Mouse (Mus musculus): ENCODE measurements at regions not wholly inside any gene's neighbourhood (a gene's known extent, or its start where the extent isn't known, plus 50 kb on each side); places are given as distances from the start of the nearest gene placed in this dataset.
A peak's percentile ranks its signal among the peaks of the same experiment; 100 is the strongest.

DNA sequence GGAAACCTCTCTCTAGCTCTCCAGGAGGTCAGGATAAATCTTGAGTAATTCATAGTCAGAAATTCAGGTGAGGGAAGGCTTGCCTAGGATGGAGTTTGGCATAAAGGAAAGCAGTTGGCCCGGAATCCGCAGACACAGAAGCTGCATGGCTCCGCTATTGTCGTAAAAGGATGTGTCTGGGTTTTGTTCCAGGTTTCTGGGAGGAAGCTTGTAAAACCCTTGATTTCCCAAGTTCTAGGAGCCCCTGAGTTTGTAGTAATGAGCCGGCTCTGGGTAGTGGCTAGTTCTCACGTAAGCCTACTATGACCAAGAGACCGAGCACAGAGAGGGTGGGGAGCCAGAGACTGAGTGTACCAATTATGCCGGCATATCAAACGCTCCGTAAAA lies 52.7 kb upstream of the Gm21915 start:
- no peak for DNase-seq

DNA sequence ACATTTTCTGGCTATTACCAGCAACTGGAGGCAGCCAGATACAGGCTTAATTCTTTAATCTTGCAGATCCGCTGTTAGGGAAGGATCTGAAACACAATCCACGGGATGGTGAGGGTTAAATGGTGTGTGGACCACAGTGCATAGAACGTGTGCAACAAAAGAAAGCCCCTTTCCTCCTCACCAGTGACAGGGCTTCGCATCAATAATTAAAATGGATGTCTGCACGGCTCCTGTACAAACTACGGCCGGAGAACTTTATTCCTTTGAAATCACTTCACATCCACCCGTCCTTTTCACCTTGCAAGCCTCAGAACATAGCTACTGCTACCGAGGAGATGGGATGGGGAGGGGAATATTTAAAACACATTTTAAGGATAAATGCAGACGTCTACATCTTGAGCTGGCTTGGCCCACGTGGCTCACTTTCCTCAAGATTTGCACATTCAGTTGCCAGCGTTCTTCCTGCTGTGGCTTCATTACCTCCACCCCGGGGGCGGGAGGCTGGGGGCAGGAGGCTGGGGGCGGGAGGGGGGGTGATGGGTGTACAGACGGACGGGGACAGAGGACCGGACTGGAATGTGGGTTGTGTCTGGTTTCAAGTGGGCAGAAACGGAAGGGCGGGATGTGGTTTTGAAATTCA lies 53.3 kb upstream of the Gm21915 start:
- DNase-seq = no peak

GRCm38 (mm10) chr9:40616426-40617035 lies 53.9 kb upstream of the Gm21915 start:
- peak; percentile 76 for DNase-seq

GRCm38 (mm10) chr9:40615891-40616290 lies 54.5 kb upstream of the Gm21915 start:
- no peak for DNase-seq

GRCm38 (mm10) chr9:40614071-40614470 lies 56.3 kb upstream of the Gm21915 start:
- no peak for DNase-seq

DNA sequence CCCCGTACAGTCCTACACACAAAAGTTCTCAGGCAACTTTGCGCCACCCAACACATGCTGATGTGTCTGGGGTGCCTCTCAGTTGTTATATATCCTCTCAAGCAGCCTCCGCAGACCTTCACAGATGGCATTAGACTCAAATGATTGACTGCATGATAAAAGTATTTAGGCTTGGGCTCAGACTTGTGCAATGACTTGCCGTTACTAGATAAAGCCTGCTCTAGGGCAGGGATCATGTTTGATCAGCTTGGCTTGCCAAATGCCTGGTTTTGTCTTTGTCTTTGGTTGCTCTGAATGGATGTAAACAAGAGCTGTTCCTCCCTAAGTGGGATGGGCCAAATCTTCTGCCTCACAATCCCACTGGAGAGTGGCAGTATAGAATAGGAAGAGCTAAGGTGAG lies 57.2 kb upstream of the Gm21915 start:
- no peak for DNase-seq

GRCm38 (mm10) chr9:40612755-40613154 lies 57.7 kb upstream of the Gm21915 start:
- no peak for DNase-seq

DNA sequence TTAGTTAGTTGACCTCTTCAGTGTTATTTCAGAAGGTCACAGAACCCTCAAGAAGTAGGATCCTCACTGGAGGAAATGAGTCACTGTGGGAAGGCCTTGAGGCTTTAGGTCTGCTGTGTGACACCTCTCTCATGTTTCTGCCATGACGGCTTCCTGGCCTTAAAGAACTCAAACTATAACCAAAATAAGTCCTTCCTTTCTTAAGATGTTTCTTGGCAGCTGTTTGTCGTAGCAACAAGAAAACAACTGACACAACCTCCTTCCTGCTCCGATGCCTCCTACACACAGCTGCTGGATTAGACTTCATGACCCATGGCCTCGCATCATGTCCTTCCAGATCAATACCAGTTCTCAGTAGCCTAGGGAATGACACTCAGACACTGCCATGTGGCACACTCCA lies 58.1 kb upstream of the Gm21915 start:
- no peak for DNase-seq

GRCm38 (mm10) chr9:40611626-40612025 lies 58.8 kb upstream of the Gm21915 start:
- no peak for DNase-seq

DNA sequence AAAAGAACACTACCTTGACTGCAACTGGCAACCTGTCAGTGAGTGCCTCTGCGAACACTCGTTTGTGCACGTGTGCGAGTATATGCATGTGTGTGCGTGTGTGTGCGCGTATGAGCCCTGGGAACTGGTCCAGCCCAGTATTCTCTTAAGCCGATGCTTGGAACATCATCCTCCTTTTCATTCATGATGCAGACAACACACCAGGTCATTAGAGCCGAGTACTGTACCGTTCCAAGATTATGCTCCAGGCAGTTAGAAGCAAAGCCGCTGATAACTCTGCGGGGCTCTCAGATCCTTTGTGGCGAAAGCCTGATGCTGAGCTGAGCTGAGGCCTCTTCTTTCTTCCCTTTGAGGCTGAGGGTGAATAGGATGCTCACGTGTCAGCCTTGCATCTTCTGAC lies 61.8 kb upstream of the Gm21915 start:
- no peak for DNase-seq

DNA sequence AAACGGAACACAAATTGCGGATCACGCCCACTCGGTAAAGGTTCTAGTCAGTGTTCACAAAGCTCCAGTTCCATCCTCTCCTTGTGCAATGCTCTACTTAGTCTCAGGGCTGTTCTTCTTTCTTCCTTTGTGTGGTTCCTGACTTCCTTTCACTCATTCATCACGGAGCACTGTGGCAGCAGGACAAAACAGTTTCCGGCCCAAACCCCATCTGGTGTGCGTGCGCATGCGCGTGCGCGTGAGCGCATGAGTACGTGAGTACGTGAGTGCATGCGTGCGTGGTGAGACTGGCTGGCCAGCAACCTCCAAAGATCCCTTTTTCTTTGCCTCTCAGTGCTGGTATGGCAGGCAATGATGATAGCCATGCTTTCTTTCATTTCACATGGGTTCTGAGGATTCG lies 62.5 kb upstream of the Gm21915 start:
- DNase-seq = no peak

DNA sequence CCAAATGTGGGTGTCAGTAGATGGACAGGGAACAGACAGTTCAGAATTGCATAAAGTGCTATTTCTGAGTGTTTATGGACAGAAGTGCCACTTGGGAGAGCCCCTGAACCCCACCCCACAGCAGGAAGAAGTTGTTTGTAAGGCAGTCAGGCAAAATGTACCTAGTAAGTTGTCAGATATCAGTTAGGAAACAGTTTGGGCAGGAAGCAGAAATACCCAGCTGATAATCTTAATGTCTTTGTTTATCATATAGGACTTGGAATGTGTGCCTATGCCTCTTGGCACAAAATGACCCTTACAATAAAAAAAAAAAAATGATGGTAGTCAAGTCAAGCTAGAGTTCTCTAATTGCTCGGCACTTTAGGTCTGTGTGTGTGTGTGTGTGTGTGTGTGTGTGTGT lies 66.9 kb upstream of the Gm21915 start:
- no peak for DNase-seq

DNA sequence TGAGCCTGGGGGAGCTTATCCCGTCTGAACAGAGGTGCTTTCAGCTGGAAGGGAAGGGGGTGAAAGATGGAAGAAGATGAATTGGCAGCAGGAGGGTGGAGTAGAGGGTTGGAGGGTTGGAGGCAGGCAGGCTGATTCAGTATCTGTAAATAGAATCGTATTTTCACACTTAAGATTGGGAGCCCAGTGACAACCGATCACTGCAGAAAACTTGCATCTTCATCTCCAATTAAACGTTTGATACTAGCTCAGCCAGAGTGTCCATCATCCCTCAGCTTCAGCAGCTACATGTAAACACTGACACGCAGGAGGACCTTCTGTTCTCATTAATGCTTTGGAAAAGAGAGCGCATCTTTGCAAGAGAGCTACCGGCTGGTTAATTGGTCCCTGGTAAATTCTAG lies 67.2 kb upstream of the Gramd1b start:
- no peak for DNase-seq

DNA sequence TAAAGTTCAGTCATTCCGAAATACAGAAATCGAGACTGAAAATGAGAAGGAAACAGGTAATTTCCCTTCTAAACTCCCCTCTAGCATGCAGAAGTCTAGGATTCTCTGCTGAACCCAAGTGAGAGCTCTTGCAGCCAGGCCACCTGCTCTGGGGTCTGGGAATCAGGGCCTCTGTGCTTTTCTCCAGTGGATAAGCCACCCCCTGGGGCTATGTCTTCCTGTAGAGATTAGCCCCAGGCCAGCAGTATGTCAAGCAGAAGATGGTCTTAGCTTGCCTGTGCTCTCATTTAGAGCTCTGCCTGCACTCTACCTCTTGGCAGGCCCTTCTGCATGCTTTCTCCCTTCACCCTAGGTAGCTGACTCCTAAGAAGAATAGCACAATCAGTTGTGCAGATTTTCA lies 56.2 kb upstream of the Gramd1b start:
- DNase-seq = no peak

DNA sequence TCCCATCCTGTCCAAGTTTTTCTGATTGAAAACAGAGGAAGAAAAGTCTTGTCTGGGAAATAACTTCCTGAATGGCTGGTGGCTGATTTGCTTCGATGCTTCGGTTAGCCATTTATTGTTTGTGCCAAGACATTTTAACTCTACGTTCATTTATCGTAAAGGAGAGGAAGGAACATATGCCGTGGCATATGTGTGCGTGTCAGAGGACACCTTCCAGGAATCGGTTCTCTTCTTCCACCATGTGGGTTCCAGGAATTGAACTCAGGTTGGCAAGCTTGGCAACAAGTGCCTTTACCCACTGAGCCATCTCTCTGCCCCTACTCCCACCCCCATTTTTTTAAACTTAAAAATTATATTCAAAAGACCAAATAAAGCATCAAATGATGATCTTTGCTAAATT lies 55.4 kb upstream of the Gramd1b start:
- DNase-seq = no peak

DNA sequence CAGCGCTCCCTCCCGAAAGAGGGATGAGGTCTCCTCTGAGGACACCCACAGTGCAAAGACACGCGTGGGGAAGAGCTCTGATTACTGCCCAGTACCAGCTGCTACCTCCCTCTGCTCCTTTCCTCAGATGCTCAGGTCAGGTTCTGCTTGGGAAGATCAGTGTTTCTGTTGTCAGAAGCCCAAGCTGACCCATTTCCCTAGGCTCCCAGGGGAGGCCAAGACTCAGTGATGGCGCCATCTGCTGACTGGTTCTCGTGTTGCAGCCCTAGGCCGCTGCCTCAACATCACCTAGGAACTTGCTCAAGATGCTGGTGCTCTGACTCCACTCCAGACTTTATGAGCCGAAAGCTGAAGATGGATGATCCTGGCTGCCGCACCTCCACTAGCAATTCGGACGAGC lies 52.4 kb upstream of the Gramd1b start:
- DNase-seq = peak; percentile 74

GRCm38 (mm10) chr9:40581854-40582253 lies 50.7 kb upstream of the Gramd1b start:
- DNase-seq = peak; percentile 10

All from kidney, adult 9 months (tissue).